Mouse (Mus musculus): ENCODE data around the gene Comp. TPM values are rescaled to one million over a fixed set of nuclear protein-coding genes. Genes with fewer than 3 reads are reported as not detected.

The Comp gene
- total and polyA plus RNA-seq, 3 experiments, result 5.1 to 11.5 (median 5.4) TPM

GRCm38 (mm10) chr8:70356111-70356510 lies 17.2 kb upstream of the Comp start:
- no peak for DNase-seq

DNA sequence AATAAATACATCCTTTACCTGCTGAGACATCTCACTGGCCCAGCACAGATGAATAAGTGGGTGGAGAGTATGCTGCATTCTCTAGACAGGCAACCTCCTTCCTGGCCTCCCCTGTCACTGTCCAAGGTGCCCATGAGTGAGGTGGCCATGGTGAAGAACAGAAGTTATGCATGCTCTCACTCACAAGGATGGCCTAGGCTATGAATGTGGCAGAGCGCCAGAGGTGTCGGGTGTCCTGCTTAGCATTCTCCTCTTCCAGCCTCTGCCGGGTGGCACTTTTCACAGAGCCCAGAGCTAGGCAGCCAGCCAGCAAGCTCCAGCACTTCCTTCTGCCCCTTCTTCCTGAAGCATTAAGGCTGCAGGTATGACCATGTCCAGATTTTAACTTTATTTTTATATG lies 13.9 kb upstream of the Comp start:
- no peak overlapping the region for H3K27ac ChIP-seq
- H3K79me2 ChIP-seq (replicated peaks; ENCODE audit: control insufficient read depth, insufficient read depth, low read length), result no peaks in the 10 kb centered on the region
- no peak overlapping the region for H3K9ac ChIP-seq (ENCODE audit: low read depth, low read length)
- H3K36me3 ChIP-seq (ENCODE audit: control insufficient read depth, insufficient read depth, low read length), result no peaks in the 10 kb centered on the region
- intact Hi-C loops (cut with DNase I), result no loop called here
- no peaks in the 10 kb centered on the region for H3K27me3 ChIP-seq (ENCODE audit: control insufficient read depth, insufficient read depth, low read length)
- 19% methylated on average over 3 of the region's 3 CpGs for WGBS
- peaks cover under 1% of the 10 kb centered on the region; the same call in 1 of the 2 replicates for H3K4me1 ChIP-seq (ENCODE audit: control insufficient read depth, insufficient read depth, low read length)
- H3K4me3 ChIP-seq, result no peak overlapping the region
- TF ChIP-seq CTCF (IDR thresholded peaks at IDR 0.05) (no peak), POLR2A (IDR thresholded peaks at IDR 0.05; ENCODE audit: insufficient read depth, low read depth, low read length) (no peak), EP300 (IDR thresholded peaks at IDR 0.05; ENCODE audit: insufficient read depth, low read depth, low read length) (no peak)
- DNase-seq, result peak in 1 of 2 experiments; percentile 35

More at GRCm38 (mm10) chr8:70356111-70356510, 17.2 kb upstream of the Comp start:
- WGBS, result 75% methylated on average over 1 of the region's 1 CpGs
- TF ChIP-seq EP300 (IDR thresholded peaks at IDR 0.05; ENCODE audit: insufficient read depth, low read depth, low read length) (no peak), CTCF (IDR thresholded peaks at IDR 0.05) (no peak), POLR2A (IDR thresholded peaks at IDR 0.05; ENCODE audit: insufficient read depth, low read depth, low read length) (no peak)
- Histone ChIP-seq H3K36me3 (ENCODE audit: control insufficient read depth, insufficient read depth, low read length) (no peaks in the 10 kb centered on the region), H3K27ac (no peak overlapping the region), H3K4me3 (no peak overlapping the region), H3K27me3 (ENCODE audit: control insufficient read depth, insufficient read depth, low read length) (no peaks in the 10 kb centered on the region), H3K9ac (ENCODE audit: low read depth, low read length) (no peak overlapping the region), H3K4me1 (ENCODE audit: control insufficient read depth, insufficient read depth, low read length) (peaks cover 10% of the 10 kb centered on the region), H3K79me2 (replicated peaks; ENCODE audit: control insufficient read depth, insufficient read depth, low read length) (peaks cover 6% of the 10 kb centered on the region)
- intact Hi-C loops (cut with DNase I), result no loop called here

- TF ChIP-seq CTCF (IDR thresholded peaks at IDR 0.05), result peak; percentile 43
- no peak for TF ChIP-seq POLR2A (IDR thresholded peaks at IDR 0.05; ENCODE audit: insufficient read depth, low read depth, low read length)
- intact Hi-C loops (cut with DNase I), result no loop called here
- Histone ChIP-seq H3K79me2 (replicated peaks; ENCODE audit: control insufficient read depth, insufficient read depth, low read length) (no peaks in the 10 kb centered on the region), H3K4me3 (no peak overlapping the region), H3K9ac (ENCODE audit: low read depth, low read length) (no peak overlapping the region), H3K27me3 (ENCODE audit: control insufficient read depth, insufficient read depth, low read length) (no peaks in the 10 kb centered on the region), H3K36me3 (ENCODE audit: control insufficient read depth, insufficient read depth, low read length) (no peaks in the 10 kb centered on the region), H3K4me1 (ENCODE audit: control insufficient read depth, insufficient read depth, low read length) (peaks cover 2% of the 10 kb centered on the region; the same call in 1 of the 2 replicates), H3K27ac (no peak overlapping the region)
- no peak for DNase-seq
- WGBS, result 52% methylated on average over 4 of the region's 4 CpGs
Measured at GRCm38 (mm10) chr8:70360769-70361168, 12.6 kb upstream of the Comp start.

- TF ChIP-seq CTCF (IDR thresholded peaks at IDR 0.05), result no peak
- no peak for TF ChIP-seq POLR2A (IDR thresholded peaks at IDR 0.05; ENCODE audit: insufficient read depth, low read depth, low read length)
- TF ChIP-seq EP300 (IDR thresholded peaks at IDR 0.05; ENCODE audit: insufficient read depth, low read depth, low read length), result no peak
- intact Hi-C loops (cut with DNase I), result no loop called here
- WGBS, result 61% methylated on average over 10 of the region's 10 CpGs
- no peak overlapping the region for H3K4me3 ChIP-seq
- no peaks in the 10 kb centered on the region for H3K27me3 ChIP-seq (ENCODE audit: control insufficient read depth, insufficient read depth, low read length)
- H3K9ac ChIP-seq (ENCODE audit: low read depth, low read length), result no peak overlapping the region
- no peaks in the 10 kb centered on the region for H3K36me3 ChIP-seq (ENCODE audit: control insufficient read depth, insufficient read depth, low read length)
- DNase-seq, result peak in 1 of 2 experiments; percentile 27
- H3K27ac ChIP-seq, result no peak overlapping the region
- H3K79me2 ChIP-seq (replicated peaks; ENCODE audit: control insufficient read depth, insufficient read depth, low read length), result no peaks in the 10 kb centered on the region
- peaks cover 2% of the 10 kb centered on the region; the same call in 1 of the 2 replicates for H3K4me1 ChIP-seq (ENCODE audit: control insufficient read depth, insufficient read depth, low read length)
Measured at GRCm38 (mm10) chr8:70361484-70362032, 11.8 kb upstream of the Comp start.

DNA sequence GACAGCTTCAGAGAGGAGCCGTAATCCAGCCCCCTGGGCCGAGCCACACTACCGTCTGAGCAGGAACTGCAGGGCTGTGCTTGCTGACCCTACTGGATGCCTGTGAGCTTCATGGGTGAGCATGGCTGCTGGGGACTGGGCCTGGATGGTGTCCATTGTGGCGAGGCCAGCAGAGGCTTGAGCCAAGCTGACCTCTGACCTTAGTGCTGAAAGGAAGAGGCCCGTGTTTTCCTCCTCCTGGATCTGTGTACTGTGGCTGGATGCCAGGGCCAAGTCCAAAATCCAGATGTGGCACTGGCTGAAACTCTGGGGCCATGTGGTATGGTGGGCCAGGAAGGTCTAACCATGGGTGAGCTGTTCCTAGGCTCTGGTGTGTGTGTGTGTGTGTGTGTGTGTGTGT lies 9.3 kb upstream of the Comp start:
- H3K27me3 ChIP-seq (ENCODE audit: control insufficient read depth, insufficient read depth, low read length), result no peaks in the 10 kb centered on the region
- WGBS, result 45% methylated on average over 5 of the region's 5 CpGs
- TF ChIP-seq CTCF (IDR thresholded peaks at IDR 0.05) (no peak), EP300 (IDR thresholded peaks at IDR 0.05; ENCODE audit: insufficient read depth, low read depth, low read length) (0 out of 2 replicates have a peak, but pooled peaks have one; percentile 18), POLR2A (IDR thresholded peaks at IDR 0.05; ENCODE audit: insufficient read depth, low read depth, low read length) (no peak)
- DNase-seq, result peak in 1 of 2 experiments; percentile 55
- no peak overlapping the region for H3K27ac ChIP-seq
- no peak overlapping the region for H3K4me3 ChIP-seq
- H3K79me2 ChIP-seq (replicated peaks; ENCODE audit: control insufficient read depth, insufficient read depth, low read length), result no peaks in the 10 kb centered on the region
- peaks cover 2% of the 10 kb centered on the region; the same call in 1 of the 2 replicates for H3K4me1 ChIP-seq (ENCODE audit: control insufficient read depth, insufficient read depth, low read length)
- H3K36me3 ChIP-seq (ENCODE audit: control insufficient read depth, insufficient read depth, low read length), result no peaks in the 10 kb centered on the region
- intact Hi-C loops (cut with DNase I), result no loop called here
- no peak overlapping the region for H3K9ac ChIP-seq (ENCODE audit: low read depth, low read length)

DNA sequence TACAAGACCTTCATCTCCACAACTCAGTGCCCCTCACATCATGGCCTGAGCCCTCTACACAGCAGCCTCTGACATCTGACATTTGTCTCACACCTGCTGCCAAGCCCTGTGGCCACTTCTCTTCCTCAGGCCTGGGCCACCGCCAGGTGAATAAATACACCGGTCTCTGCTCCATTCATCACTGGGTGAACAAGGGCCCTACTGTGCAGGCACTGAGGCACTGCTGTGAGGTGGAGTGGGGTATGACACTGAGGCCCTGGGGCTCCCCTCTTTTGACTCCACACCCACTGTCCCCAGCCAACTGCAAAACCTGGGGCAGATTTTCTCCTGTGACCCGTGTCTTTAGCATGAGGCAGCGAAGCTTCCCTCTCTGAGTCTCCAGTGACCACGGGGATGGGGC lies 6.8 kb upstream of the Comp start:
- WGBS, result 75% methylated on average over 5 of the region's 5 CpGs
- Histone ChIP-seq H3K36me3 (ENCODE audit: control insufficient read depth, insufficient read depth, low read length) (no peaks in the 10 kb centered on the region), H3K27me3 (ENCODE audit: control insufficient read depth, insufficient read depth, low read length) (no peaks in the 10 kb centered on the region), H3K9ac (ENCODE audit: low read depth, low read length) (no peak overlapping the region), H3K27ac (no peak overlapping the region), H3K79me2 (replicated peaks; ENCODE audit: control insufficient read depth, insufficient read depth, low read length) (no peaks in the 10 kb centered on the region), H3K4me1 (ENCODE audit: control insufficient read depth, insufficient read depth, low read length) (0 out of 2 replicates have a peak, but pooled peaks cover 2% of the 10 kb centered on the region), H3K4me3 (no peak overlapping the region)
- intact Hi-C loops (cut with DNase I), result no loop called here
- DNase-seq, result no peak
- no peak for TF ChIP-seq POLR2A (IDR thresholded peaks at IDR 0.05; ENCODE audit: insufficient read depth, low read depth, low read length)
- no peak for TF ChIP-seq CTCF (IDR thresholded peaks at IDR 0.05)
- TF ChIP-seq EP300 (IDR thresholded peaks at IDR 0.05; ENCODE audit: insufficient read depth, low read depth, low read length), result no peak
